Mouse (Mus musculus): ENCODE results near the gene Chrm5.

DNA sequence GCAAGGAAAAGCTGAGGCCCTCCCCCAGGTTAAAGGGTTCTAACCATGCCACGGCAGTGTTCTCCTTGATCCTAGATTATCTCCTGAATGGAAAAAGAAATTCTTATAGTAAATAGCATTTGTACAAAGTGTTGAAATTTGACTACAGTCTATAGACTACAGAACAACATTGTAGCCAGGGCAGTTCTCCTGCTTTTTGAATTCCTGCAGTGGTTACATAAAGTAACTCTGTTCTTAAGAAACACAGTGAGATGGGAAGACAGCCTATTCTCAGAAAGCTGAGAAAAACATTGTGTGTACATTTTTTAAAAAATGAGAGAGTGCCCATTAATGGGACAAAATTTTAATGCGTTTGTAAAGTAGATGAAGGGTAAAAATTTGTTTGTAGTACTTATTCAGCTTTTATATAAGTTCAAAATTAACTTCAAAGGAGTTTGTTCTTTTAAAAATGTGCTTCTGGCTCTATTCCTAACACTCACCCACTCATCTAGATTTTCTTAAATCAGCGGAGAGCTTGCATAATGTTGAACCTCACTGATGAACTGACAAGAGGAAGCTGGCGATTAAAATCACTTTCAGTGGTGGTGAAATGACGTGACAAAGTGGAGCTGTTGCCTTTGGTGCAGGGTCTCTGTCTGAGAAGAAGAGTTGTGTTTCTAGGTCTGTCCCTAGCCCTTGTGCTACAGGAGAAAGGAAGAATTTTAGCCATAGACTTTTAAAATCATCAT, 5.4 kb downstream of the Chrm5 start:
- TF ChIP-seq CTCF (IDR thresholded peaks at IDR 0.05; ENCODE audit: low read depth): no peak
- TF ChIP-seq EP300 (optimal IDR thresholded peaks at IDR 0.05): no peak
